Mouse (Mus musculus): ENCODE measurements around the gene Ccdc14.

- TF ChIP-seq CTCF (IDR thresholded peaks at IDR 0.05) (no peak), POLR2A (IDR thresholded peaks at IDR 0.05; ENCODE audit: insufficient read depth, low read depth, low read length) (no peak)
These were observed 62.6 kb downstream of the Ccdc14 start for GRCm38 (mm10) chr16:34752977-34753376.

All from heart, adult 2 months (tissue).